Mouse (Mus musculus) embryonic facial prominence, embryonic 14.5 days (tissue): ENCODE data around the gene Gldc. TPM values are rescaled to one million over a fixed set of nuclear protein-coding genes. Genes with fewer than 3 reads are reported as not detected.
A peak's percentile ranks its signal among the peaks of the same experiment; 100 is the strongest.

Experiments
- ATAC-seq: fragments of 200-750 bp; cut with Nextera tagmentation; 2 replicates; pipeline ENCODE4 v1.8.0; 2017; ENCODE audit warnings: low read depth, moderate number of reproducible peaks, moderate TSS enrichment
- DNase-seq: peaks from one replicate; pipeline ENCODE4 v3.0.0-alpha.2; 2015; ENCODE audit warnings: low spot score
- H3K27ac ChIP-seq: fragments of 300-500 bp; sonication (generic); replicated peaks from 2 replicates; pipeline ENCODE4 v1.5.1; 2014; ENCODE audit warnings: low read depth, mild to moderate bottlenecking, low read length, moderate library complexity
- H3K27me3 ChIP-seq: fragments of 300-500 bp; sonication (generic); replicated peaks from 2 replicates; pipeline ENCODE4 v1.6.1; 2014; ENCODE audit warnings: low read length; ENCODE audit not compliant: control insufficient read depth, insufficient read depth
- H3K36me3 ChIP-seq: fragments of 300-500 bp; sonication (generic); 2 replicates; pipeline ENCODE4 v1.6.1; 2014; ENCODE audit warnings: low read length, mixed read lengths; ENCODE audit not compliant: control insufficient read depth, insufficient read depth
- H3K4me1 ChIP-seq: fragments of 300-500 bp; sonication (generic); 2 replicates; pipeline ENCODE4 v1.6.1; 2014; ENCODE audit warnings: antibody characterized with exemption, low read length; ENCODE audit not compliant: control insufficient read depth, insufficient read depth
- H3K4me2 ChIP-seq: fragments of 300-500 bp; sonication (generic); 2 replicates; pipeline ENCODE4 v1.6.1; 2014; ENCODE audit warnings: low read depth, mild to moderate bottlenecking, low read length, moderate library complexity, mixed read lengths
- H3K4me3 ChIP-seq: fragments of 300-500 bp; sonication (generic); 2 replicates; pipeline ENCODE4 v1.5.1; 2014; ENCODE audit warnings: low read depth, mild to moderate bottlenecking, low read length
- H3K9ac ChIP-seq: fragments of 300-500 bp; sonication (generic); 2 replicates; pipeline ENCODE4 v1.6.1; 2014; ENCODE audit warnings: low read depth, mild to moderate bottlenecking, low read length, moderate library complexity, mixed read lengths
- H3K9me3 ChIP-seq: fragments of 300-500 bp; sonication (generic); 2 replicates; pipeline ENCODE4 v1.6.1; 2016; ENCODE audit warnings: low read length; ENCODE audit not compliant: control insufficient read depth
- WGBS: fragments of 180-500 bp; shearing (Covaris S2); extraction: QIAGEN DNeasy Blood & Tissue Kit; methylation state at CpG from one replicate; pipeline ENCODE4 v1.1.7; 2014; 5-methylcytosine and 5-hydroxymethylcytosine counted together
- polyA plus RNA-seq: library from polyadenylated mRNA; unstranded; fragments of >200 nt; fragmentation: Nextera tagmentation; extraction: Ambion mirVana; gene quantifications from 2 replicates; pipeline ENCODE4 v1.2.1, GENCODE M21; 2014

Gldc gene
- polyA plus RNA-seq, 1 experiment from 2014 or later, result 2.5 TPM

GRCm38 (mm10) chr19:30170319-30170718 lies 4.9 kb downstream of the Gldc start:
- 83% methylated on average over 6 of the region's 6 CpGs for WGBS
- H3K4me1 ChIP-seq, result no peaks in the 10 kb centered on the region; the same call in 1 of the 2 replicates
- H3K36me3 ChIP-seq, result no peaks in the 10 kb centered on the region
- H3K27ac ChIP-seq, result no peak overlapping the region
- DNase-seq (no peak), ATAC-seq (no peak)
- H3K9ac ChIP-seq, result no peak overlapping the region
- peaks cover 27% of the 10 kb centered on the region for H3K27me3 ChIP-seq
- H3K4me3 ChIP-seq, result no peak overlapping the region
- no peak overlapping the region for H3K4me2 ChIP-seq
- no peaks in the 10 kb centered on the region for H3K9me3 ChIP-seq

- WGBS, result 90% methylated on average over 20 of the region's 20 CpGs
- H3K4me2 ChIP-seq, result no peak overlapping the region
- ATAC-seq (no peak), DNase-seq (no peak)
- no peaks in the 10 kb centered on the region for H3K27me3 ChIP-seq
- no peak overlapping the region for H3K9ac ChIP-seq
- H3K4me1 ChIP-seq, result no peaks in the 10 kb centered on the region
- no peak overlapping the region for H3K27ac ChIP-seq
- H3K4me3 ChIP-seq, result no peak overlapping the region
- H3K36me3 ChIP-seq, result no peaks in the 10 kb centered on the region
- no peaks in the 10 kb centered on the region for H3K9me3 ChIP-seq
Measured at GRCm38 (mm10) chr19:30166801-30167505, 8.3 kb downstream of the Gldc start.

GRCm38 (mm10) chr19:30164228-30164627 lies 11.0 kb downstream of the Gldc start:
- Histone ChIP-seq H3K36me3 (no peaks in the 10 kb centered on the region), H3K27me3 (no peaks in the 10 kb centered on the region), H3K4me2 (no peak overlapping the region), H3K4me3 (no peak overlapping the region), H3K9me3 (no peaks in the 10 kb centered on the region), H3K9ac (no peak overlapping the region), H3K27ac (no peak overlapping the region), H3K4me1 (no peaks in the 10 kb centered on the region)
- DNase-seq (no peak), ATAC-seq (no peak)
- WGBS, result 88% methylated on average over 2 of the region's 2 CpGs

GRCm38 (mm10) chr19:30162808-30163207 lies 12.4 kb downstream of the Gldc start:
- Histone ChIP-seq H3K4me1 (no peaks in the 10 kb centered on the region), H3K27ac (no peak overlapping the region), H3K4me2 (no peak overlapping the region), H3K9ac (no peak overlapping the region), H3K4me3 (no peak overlapping the region), H3K9me3 (no peaks in the 10 kb centered on the region), H3K36me3 (no peaks in the 10 kb centered on the region), H3K27me3 (no peaks in the 10 kb centered on the region)
- no peak for DNase-seq
- 76% methylated on average over 5 of the region's 5 CpGs for WGBS
- no peak for ATAC-seq

GRCm38 (mm10) chr19:30160021-30160420 lies 15.2 kb downstream of the Gldc start:
- no peak overlapping the region for H3K4me2 ChIP-seq
- no peak overlapping the region for H3K4me3 ChIP-seq
- DNase-seq (peak; percentile 70), ATAC-seq (no peak)
- 57% methylated on average over 2 of the region's 2 CpGs for WGBS
- no peaks in the 10 kb centered on the region for H3K4me1 ChIP-seq
- no peaks in the 10 kb centered on the region for H3K27me3 ChIP-seq
- H3K36me3 ChIP-seq, result no peaks in the 10 kb centered on the region
- H3K9ac ChIP-seq, result no peak overlapping the region
- H3K9me3 ChIP-seq, result no peaks in the 10 kb centered on the region
- H3K27ac ChIP-seq, result no peak overlapping the region

- DNase-seq (no peak), ATAC-seq (no peak)
- whole genome bisulfite sequencing, result 84% methylated on average over 4 of the region's 4 CpGs
Measured at GRCm38 (mm10) chr19:30158189-30158588, 17.0 kb downstream of the Gldc start.

GRCm38 (mm10) chr19:30157031-30157687 lies 18.1 kb downstream of the Gldc start:
- ATAC-seq, result no peak
- WGBS, result 71% methylated on average over 12 of the region's 12 CpGs
- no peak overlapping the region for H3K4me2 ChIP-seq
- no peaks in the 10 kb centered on the region for H3K9me3 ChIP-seq
- H3K27me3 ChIP-seq, result no peaks in the 10 kb centered on the region
- no peak overlapping the region for H3K27ac ChIP-seq
- no peak overlapping the region for H3K4me3 ChIP-seq
- no peaks in the 10 kb centered on the region for H3K36me3 ChIP-seq
- H3K9ac ChIP-seq, result no peak overlapping the region
- no peak for DNase-seq
- no peaks in the 10 kb centered on the region for H3K4me1 ChIP-seq

More at GRCm38 (mm10) chr19:30158189-30158588, 17.0 kb downstream of the Gldc start:
- no peak overlapping the region for H3K4me2 ChIP-seq
- no peak overlapping the region for H3K27ac ChIP-seq
- no peaks in the 10 kb centered on the region for H3K4me1 ChIP-seq
- no peaks in the 10 kb centered on the region for H3K36me3 ChIP-seq
- no peaks in the 10 kb centered on the region for H3K27me3 ChIP-seq
- no peak overlapping the region for H3K9ac ChIP-seq
- no peaks in the 10 kb centered on the region for H3K9me3 ChIP-seq
- no peak overlapping the region for H3K4me3 ChIP-seq

GRCm38 (mm10) chr19:30153729-30154128 lies 21.5 kb downstream of the Gldc start:
- H3K4me2 ChIP-seq, result no peak overlapping the region
- ATAC-seq, result peak; percentile 93
- no peak overlapping the region for H3K27ac ChIP-seq
- no peaks in the 10 kb centered on the region for H3K27me3 ChIP-seq
- 69% methylated on average over 3 of the region's 3 CpGs for WGBS
- H3K9ac ChIP-seq, result no peak overlapping the region
- DNase-seq, result peak; percentile 61
- no peak overlapping the region for H3K4me3 ChIP-seq
- no peaks in the 10 kb centered on the region for H3K9me3 ChIP-seq
- H3K4me1 ChIP-seq, result no peaks in the 10 kb centered on the region
- H3K36me3 ChIP-seq, result no peaks in the 10 kb centered on the region

- H3K27me3 ChIP-seq, result no peaks in the 10 kb centered on the region
- ATAC-seq, result no peak
- H3K27ac ChIP-seq, result no peak overlapping the region
- H3K4me3 ChIP-seq, result no peak overlapping the region
- no peak overlapping the region for H3K4me2 ChIP-seq
- no peaks in the 10 kb centered on the region for H3K9me3 ChIP-seq
- WGBS, result 81% methylated on average over 10 of the region's 10 CpGs
- no peak overlapping the region for H3K9ac ChIP-seq
- no peak for DNase-seq
- H3K4me1 ChIP-seq, result no peaks in the 10 kb centered on the region
- H3K36me3 ChIP-seq, result no peaks in the 10 kb centered on the region
Measured at GRCm38 (mm10) chr19:30151290-30151689, 23.9 kb downstream of the Gldc start.
